Mouse (Mus musculus): Measurements from ENCODE around the gene Prkcg.

GRCm38 (mm10) chr7:3303276-3303781 lies 14.3 kb downstream of the Prkcg start:
- TF ChIP-seq CTCF (IDR thresholded peaks at IDR 0.05; ENCODE audit: low read depth) = no peak
- no peak for TF ChIP-seq EP300 (IDR thresholded peaks at IDR 0.05; ENCODE audit: low read depth)

Measured in heart, postnatal 0 days (tissue).